8 mouse cellular contexts compared by ENCODE assay signal in genomic region chr12:3791257-3791656, GRCm38 (mm10). TPM values are rescaled to one million over a fixed set of nuclear protein-coding genes. Genes with fewer than 3 reads are reported as not detected.
A peak's percentile ranks its signal among the peaks of the same experiment; 100 is the strongest.
DNase-seq lines count a peak whose midpoint lies in the region; TF ChIP-seq lines count a peak whose summit lies in the region.

No protein-coding gene starts in this region.

- TF ChIP-seq RAD21 in CH12.LX (IDR thresholded peaks at IDR 0.05; ENCODE audit: low read depth, low read length), result no peak

- intact Hi-C loops in heart, adult 2 months (cut with DNase I), result loop anchor here (1.0 to 2.0 kb wide), 2 partner anchors 32 to 96 kb away; no protein-coding TSS in a partner anchor

- no peaks in the 10 kb centered on the region for H3K9me3 ChIP-seq in CH12.LX (replicated peaks; ENCODE audit: low read length)
- H3K9me3 ChIP-seq in hindbrain, embryonic 10.5 days, result no peaks in the 10 kb centered on the region
- no peaks in the 10 kb centered on the region for H3K9me3 ChIP-seq in megakaryocyte, embryonic 14.5 days

- no peaks in the 10 kb centered on the region for H3K27me3 ChIP-seq in heart, adult 2 months (ENCODE audit: control insufficient read depth, insufficient read depth, low read length)
- H3K27me3 ChIP-seq in CH12.LX (replicated peaks), result peaks cover 3% of the 10 kb centered on the region
- H3K27me3 ChIP-seq in hindbrain, embryonic 10.5 days (ENCODE audit: insufficient read depth, poor library complexity, severe bottlenecking), result peaks cover 27% of the 10 kb centered on the region
- H3K27me3 ChIP-seq in megakaryocyte, embryonic 14.5 days (replicated peaks), result peaks cover 16% of the 10 kb centered on the region

- no peak for TF ChIP-seq CTCF in heart, adult 2 months (IDR thresholded peaks at IDR 0.05)
- TF ChIP-seq CTCF in CH12.LX (conservative IDR thresholded peaks at IDR 0.05 in 1 of 2, IDR thresholded peaks at IDR 0.05 in 1 of 2; ENCODE audit: low read depth in 2 of 2, low read length in 2 of 2), result no peak

- peak overlapping the region; percentile 38; the same call in 1 of the 2 replicates for H3K27ac ChIP-seq in heart, adult 2 months
- no peak overlapping the region for H3K27ac ChIP-seq in CH12.LX (ENCODE audit: insufficient read depth, low read depth)
- no peak overlapping the region for H3K27ac ChIP-seq in hindbrain, embryonic 10.5 days

- H3K4me3 ChIP-seq in heart, adult 2 months, result peak overlapping the region; percentile 40
- H3K4me3 ChIP-seq in CH12.LX (replicated peaks in 1 of 3; ENCODE audit: low read depth in 2 of 3, low read length in 2 of 3, poor library complexity in 1 of 3), result peak overlapping the region; percentile 12 to 41 (median 23)
- peak overlapping the region; percentile 48; the same call in 1 of the 2 replicates for H3K4me3 ChIP-seq in hindbrain, embryonic 10.5 days
- H3K4me3 ChIP-seq in megakaryocyte, embryonic 14.5 days (replicated peaks), result peak overlapping the region; percentile 88

- WGBS in heart, adult 2 months, result 47% methylated on average over 7 of the region's 7 CpGs
- 62% methylated on average over 7 of the region's 7 CpGs for WGBS in hindbrain, embryonic 10.5 days

- H3K79me2 ChIP-seq in heart, adult 2 months (replicated peaks; ENCODE audit: control insufficient read depth, insufficient read depth, low read length), result no peaks in the 10 kb centered on the region
- no peaks in the 10 kb centered on the region for H3K79me2 ChIP-seq in CH12.LX (replicated peaks; ENCODE audit: control insufficient read depth, extremely low read depth, insufficient read depth, poor library complexity, severe bottlenecking)

- no peak for TF ChIP-seq EP300 in heart, adult 2 months (IDR thresholded peaks at IDR 0.05; ENCODE audit: insufficient read depth, low read depth, low read length)
- TF ChIP-seq EP300 in CH12.LX (IDR thresholded peaks at IDR 0.05; ENCODE audit: low read length), result no peak

- peaks cover 1% of the 10 kb centered on the region for H3K4me1 ChIP-seq in heart, adult 2 months (ENCODE audit: control insufficient read depth, insufficient read depth, low read length)
- peaks cover 13 to 55% of the 10 kb centered on the region in 2 experiments for H3K4me1 ChIP-seq in CH12.LX (ENCODE audit: control insufficient read depth in 1 of 2, insufficient read depth in 2 of 2)
- H3K4me1 ChIP-seq in hindbrain, embryonic 10.5 days (replicated peaks), result peaks cover 26% of the 10 kb centered on the region
- peaks cover 53% of the 10 kb centered on the region for H3K4me1 ChIP-seq in megakaryocyte, embryonic 14.5 days

- DNase-seq in heart, adult 2 months, result no peak
- no peak for DNase-seq in heart, adult 8-10 months (ENCODE audit: low spot score)
- DNase-seq in CH12.LX (ENCODE audit: extremely low read depth), result no peak
- no peak for DNase-seq in hindbrain, embryonic 10.5 days (ENCODE audit: low spot score)
- no peak for DNase-seq in spleen, adult 18-20 months
- DNase-seq in cerebellum, adult 11 months, result no peak
- DNase-seq in spleen, postnatal 14 days (ENCODE audit: low spot score in 2 of 2), result no peak

- dilution Hi-C loops in CH12.LX (cut with MboI; ENCODE audit: extremely low pct_ligation_motif_present, extremely low pct_unique_long_range_greater_than_20kb, low sequenced_read_pairs), result no loop called here

- in situ Hi-C loops in CH12.LX (cut with MboI; ENCODE audit: low pct_ligation_motif_present, low pct_unique_long_range_greater_than_20kb, low sequenced_read_pairs), result no loop called here

- no peaks in the 10 kb centered on the region for H3K36me3 ChIP-seq in heart, adult 2 months (ENCODE audit: control insufficient read depth, insufficient read depth, low read length)
- no peaks in the 10 kb centered on the region for H3K36me3 ChIP-seq in CH12.LX (replicated peaks in 1 of 2; ENCODE audit: control insufficient read depth in 1 of 2, insufficient read depth in 1 of 2, low read length in 1 of 2)
- H3K36me3 ChIP-seq in hindbrain, embryonic 10.5 days, result no peaks in the 10 kb centered on the region
- H3K36me3 ChIP-seq in megakaryocyte, embryonic 14.5 days (replicated peaks; ENCODE audit: low read length), result no peaks in the 10 kb centered on the region

- H3K9ac ChIP-seq in heart, adult 2 months (ENCODE audit: low read depth, low read length), result no peak overlapping the region
- peak overlapping the region; percentile 34; the same call in 1 of the 2 replicates for H3K9ac ChIP-seq in CH12.LX (ENCODE audit: insufficient read depth, low read depth)

- no peak for TF ChIP-seq POLR2A in heart, adult 2 months (IDR thresholded peaks at IDR 0.05; ENCODE audit: insufficient read depth, low read depth, low read length)
- no peak for TF ChIP-seq POLR2A in CH12.LX (IDR thresholded peaks at IDR 0.05; ENCODE audit: low read depth, low read length)

- peak overlapping the region; percentile 86 for H3K4me2 ChIP-seq in CH12.LX (ENCODE audit: insufficient read depth, low read depth, poor library complexity, severe bottlenecking)

TF ChIP-seq in CH12.LX, 34 proteins besides CTCF, POLR2A, EP300 and RAD21:
- TF ChIP-seq SIN3A (IDR thresholded peaks at IDR 0.05; ENCODE audit: low read length) (no peak), MAFK (IDR thresholded peaks at IDR 0.05; ENCODE audit: insufficient replicate concordance, low read length) (no peak), NRF1 (IDR thresholded peaks at IDR 0.05; ENCODE audit: low read depth, low read length) (no peak), USF2 (conservative IDR thresholded peaks at IDR 0.05; ENCODE audit: low read depth, low read length) (no peak), MAZ (IDR thresholded peaks at IDR 0.05; ENCODE audit: low read depth, low read length) (no peak), POLR2AphosphoS2 (IDR thresholded peaks at IDR 0.05; ENCODE audit: low read depth, low read length) (no peak), MXI1 (IDR thresholded peaks at IDR 0.05; ENCODE audit: low read depth, low read length) (no peak), ETS1 (conservative IDR thresholded peaks at IDR 0.05; ENCODE audit: low read depth, low read length) (no peak), CHD2 (IDR thresholded peaks at IDR 0.05; ENCODE audit: low read length) (no peak), ZNF384 (IDR thresholded peaks at IDR 0.05; ENCODE audit: low read depth, low read length) (no peak), E2F4 (IDR thresholded peaks at IDR 0.05; ENCODE audit: insufficient replicate concordance, low read depth, low read length) (no peak), MAX (IDR thresholded peaks at IDR 0.05; ENCODE audit: low read length) (no peak), IRF4 (IDR thresholded peaks at IDR 0.05; ENCODE audit: low read depth, low read length) (no peak), RCOR1 (conservative IDR thresholded peaks at IDR 0.05; ENCODE audit: low read depth, low read length) (no peak), TCF12 (IDR thresholded peaks at IDR 0.05; ENCODE audit: low read depth, low read length) (no peak), ZC3H11A (IDR thresholded peaks at IDR 0.05; ENCODE audit: low read depth, low read length) (no peak)

RNA-seq across cellular contexts. Expression of gene Dnmt3a, which starts 14.6 kb away (rescaled TPM):
- total RNA-seq in heart, adult 2 months (2021), result 10 to 100 TPM; 50.9 to 56.0 TPM
- polyA plus RNA-seq in heart, adult 2 months (2012; rRNA removed), result 13.6 and 22.4 TPM in 2 replicates
- total RNA-seq in heart, adult 8-10 months (2022), result 10 to 100 TPM; 46.0 to 59.4 (median 50.9) TPM
- total RNA-seq in CH12.LX (2012; rRNA removed), result 21.2 and 23.4 TPM in 2 replicates
- 15.4 and 15.5 TPM in 2 replicates for total RNA-seq in CH12.LX (2014; rRNA removed)
- 61.5 TPM in 2 replicates for polyA plus RNA-seq in CH12.LX (2012; ENCODE audit: insufficient read length, low read depth)
- polyA plus RNA-seq in hindbrain, embryonic 10.5 days (2016; fragmentation: Nextera tagmentation; extraction: Ambion mirVana), result 114 and 127 TPM in 2 replicates
- polyA plus RNA-seq in megakaryocyte, embryonic 14.5 days (2012; ENCODE audit: insufficient read depth, low replicate concordance), result 27.5 and 30.1 TPM in 2 replicates

Comparison
In these comparisons a context has a peak if more than half of its experiments do, and no peak if none do; other contexts are left out.
1. H3K4me3 ChIP-seq: peak in every context shown above with its lines; median percentile 88 in megakaryocyte, embryonic 14.5 days; 48 in hindbrain, embryonic 10.5 days; 40 in heart, adult 2 months; 23 in CH12.LX.